Mouse (Mus musculus) retina, embryonic 14.5 days (tissue): ENCODE data around the gene Maml3.
A peak's percentile ranks its signal among the peaks of the same experiment; 100 is the strongest.

Source experiments
- DNase-seq: peaks from one replicate; pipeline ENCODE4 v3.0.0-alpha.2; 2015; ENCODE audit warnings: low spot score

Gene Maml3

DNA sequence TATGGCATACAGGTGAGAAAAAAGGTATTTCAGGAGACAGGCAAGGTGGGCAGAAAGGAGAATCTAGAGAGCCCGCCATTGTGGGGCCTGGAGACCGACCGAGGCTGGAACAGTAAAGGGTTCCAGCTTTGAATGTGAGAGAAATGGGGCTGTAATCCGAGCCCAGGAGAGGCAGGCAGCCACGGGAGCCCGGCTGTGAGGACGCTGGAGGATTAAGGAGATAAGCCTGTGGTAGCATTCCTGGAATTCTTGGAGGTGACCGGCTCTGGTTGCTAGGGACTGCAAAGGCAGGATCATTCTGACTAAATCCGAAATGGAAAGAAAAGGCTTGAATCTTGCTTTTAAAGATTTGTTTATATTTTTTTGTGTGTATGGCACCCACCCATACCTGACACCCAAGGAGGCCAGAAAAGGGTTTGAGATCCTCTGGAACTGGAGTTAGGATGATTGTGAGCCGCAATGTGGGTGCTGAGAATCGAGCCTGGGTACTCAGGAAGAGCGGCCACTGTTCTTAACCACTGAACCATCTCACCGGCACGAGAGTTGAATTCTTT lies 196.4 kb downstream of the Maml3 start:
- DNase-seq: peak; percentile 55

- DNase-seq: no peak
Observed at GRCm38 (mm10) chr3:51907113-51907860, 197.6 kb downstream of the Maml3 start.

DNA sequence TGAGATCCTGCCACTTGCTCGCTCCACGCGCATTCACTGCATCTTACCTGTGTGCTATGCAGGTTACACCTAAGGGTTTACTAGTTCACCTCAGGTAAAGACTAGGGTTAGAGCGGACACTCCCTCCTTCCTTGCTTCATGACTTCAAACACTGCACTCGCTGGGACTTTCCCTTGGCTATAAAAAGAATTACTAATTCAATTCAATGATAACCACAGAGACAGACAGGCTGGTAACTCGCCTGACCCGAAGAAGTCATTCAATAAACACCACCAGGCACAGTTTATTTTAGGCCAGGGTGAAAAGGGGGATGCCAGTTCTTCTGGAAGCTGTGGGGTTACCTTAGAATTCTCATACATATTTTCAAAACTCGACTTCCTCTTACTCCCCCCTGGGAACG lies 199.0 kb downstream of the Maml3 start:
- no peak for DNase-seq

DNA sequence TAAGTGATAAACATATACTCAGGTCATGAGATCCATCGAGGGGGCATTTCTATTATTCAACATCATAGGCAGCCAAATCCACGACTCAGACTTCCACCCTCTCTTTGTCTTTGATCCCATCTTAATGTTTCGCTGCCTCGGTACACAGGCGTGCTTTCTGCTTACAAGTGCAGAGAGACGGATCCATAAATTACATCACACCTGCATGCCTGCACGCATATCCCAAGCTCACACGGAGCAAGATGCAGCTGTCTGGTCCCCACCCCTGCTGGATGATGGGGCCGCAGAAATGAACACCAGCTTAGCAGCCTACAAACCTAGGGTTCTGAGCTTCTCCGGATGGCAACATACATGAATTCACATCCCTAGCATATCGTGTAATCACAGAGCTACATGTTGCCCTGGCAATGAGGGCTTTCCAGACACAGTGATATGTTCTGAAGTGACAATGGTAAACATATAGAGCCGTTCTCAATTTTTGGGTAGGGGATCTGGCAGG lies 200.5 kb downstream of the Maml3 start:
- no peak for DNase-seq

DNA sequence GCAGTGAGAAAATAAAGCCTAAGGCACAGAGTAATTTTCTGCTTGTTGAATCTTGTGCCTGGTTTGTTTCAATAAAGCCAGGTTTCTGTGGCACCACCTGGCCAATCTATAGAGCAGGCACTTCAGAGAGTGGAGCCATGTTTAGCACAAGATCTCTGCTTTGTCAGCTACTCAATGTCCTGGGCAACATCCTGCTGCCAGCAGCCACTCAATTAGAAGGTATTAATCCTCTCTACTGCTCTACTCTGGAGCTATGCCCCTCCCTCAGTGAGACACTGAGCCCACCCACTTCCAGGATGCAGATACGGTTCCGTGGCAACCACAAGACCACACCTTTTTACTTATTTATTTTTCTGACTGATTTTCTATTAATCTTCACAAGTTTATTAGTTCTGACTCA lies 203.7 kb downstream of the Maml3 start:
- no peak for DNase-seq

DNA sequence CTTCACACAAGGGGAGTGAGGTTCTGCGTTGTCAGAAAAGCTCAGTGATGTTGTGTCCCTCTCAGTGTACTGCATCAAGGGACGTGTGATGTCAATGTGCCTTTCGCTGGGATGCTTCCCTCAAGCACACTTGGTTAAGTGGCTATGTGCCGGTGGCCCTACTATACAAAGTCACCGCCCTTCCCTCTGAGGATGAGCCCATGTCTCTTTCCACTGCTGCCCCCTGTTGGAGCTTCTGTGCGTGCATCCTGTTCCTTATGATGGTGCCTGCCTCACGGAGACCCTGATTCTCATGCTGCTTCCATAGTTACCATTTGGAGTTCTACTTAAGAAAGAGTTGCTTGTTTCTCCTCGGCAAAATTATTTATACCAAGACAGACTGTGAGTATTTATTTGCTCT lies 210.4 kb downstream of the Maml3 start:
- no peak for DNase-seq

DNA sequence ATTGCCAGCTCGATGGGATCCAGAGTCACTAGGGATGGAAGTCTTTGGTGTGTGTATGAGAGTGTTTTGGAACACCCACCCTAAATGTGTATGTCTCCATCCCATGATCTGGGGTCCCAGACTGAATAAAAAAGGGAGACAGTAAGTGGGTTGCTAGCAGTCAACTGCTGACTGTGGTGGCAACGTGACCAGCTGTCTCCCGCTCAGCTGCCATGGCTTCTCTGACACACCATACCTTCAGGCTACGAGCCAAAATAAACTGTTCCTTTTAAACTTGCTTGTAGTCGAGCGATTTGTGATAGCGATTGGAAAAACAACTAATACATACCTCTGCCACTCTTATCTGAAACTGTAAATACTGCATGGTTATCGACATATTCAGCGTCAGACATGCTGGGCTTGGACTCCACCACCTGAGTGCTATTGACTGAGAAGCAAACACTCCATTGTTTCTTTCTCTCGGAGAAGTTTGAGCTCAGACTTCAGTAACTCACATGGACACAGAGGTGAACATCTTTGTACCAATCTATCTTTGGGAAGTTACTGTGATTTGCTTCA lies 213.2 kb downstream of the Maml3 start:
- no peak for DNase-seq

- no peak for DNase-seq
Observed at GRCm38 (mm10) chr3:51890181-51890580, 214.7 kb downstream of the Maml3 start.

DNA sequence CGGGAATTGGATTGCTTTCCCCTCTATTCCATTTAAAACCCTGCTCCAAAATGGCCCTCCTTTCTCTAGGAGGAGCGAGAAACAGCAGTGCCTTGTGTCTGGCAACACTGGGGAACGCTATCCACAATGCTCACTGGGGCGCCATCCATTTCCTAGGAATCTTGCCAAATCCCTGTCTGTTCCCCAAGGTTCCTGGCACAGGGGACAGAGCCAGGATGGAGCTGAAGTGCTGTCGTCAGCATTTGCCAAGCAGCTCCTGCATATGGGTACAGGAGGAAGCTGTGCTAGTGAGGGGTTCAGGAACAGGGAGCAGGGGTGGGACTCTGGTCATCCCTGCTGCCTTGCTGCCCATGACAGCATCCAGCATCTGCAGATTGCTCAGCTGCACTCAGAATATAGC lies 215.1 kb downstream of the Maml3 start:
- DNase-seq: no peak

DNA sequence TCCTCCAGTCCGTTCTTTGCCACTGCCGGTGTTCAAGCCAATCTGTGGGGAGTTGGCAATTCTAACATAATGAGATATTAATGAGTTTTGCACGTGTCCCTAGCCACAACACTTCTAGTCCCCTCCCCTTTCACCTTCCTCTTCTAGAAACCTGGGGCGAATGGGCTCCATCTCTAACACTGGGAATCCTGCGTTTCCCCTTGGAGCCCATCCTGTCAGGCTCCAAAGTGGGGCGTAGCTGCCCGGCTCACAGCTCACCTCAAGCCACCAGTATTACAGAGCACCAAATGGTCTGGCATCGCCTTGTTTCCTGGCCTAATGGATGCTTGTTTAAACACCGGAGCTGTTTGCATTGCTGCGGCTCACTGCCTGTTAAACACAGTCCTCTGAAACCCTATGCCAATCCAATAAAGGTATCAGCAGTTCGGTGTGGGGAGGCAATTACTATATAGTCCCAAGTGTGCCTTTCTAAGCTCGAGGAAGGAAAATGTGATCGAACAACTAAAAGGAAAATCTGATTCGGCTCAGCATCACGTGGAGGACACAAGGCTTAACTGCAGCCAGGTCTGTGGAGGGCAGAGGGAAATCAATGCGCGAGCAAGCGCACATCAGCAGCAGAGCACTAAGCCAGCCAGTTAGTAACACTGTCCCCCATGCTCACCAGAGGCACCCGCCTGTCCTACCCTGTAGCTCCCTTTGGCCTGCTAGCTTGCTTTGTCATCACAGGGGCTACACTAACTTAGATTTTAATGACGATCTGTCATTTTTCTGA lies 216.0 kb downstream of the Maml3 start:
- DNase-seq: peak; percentile 59

DNA sequence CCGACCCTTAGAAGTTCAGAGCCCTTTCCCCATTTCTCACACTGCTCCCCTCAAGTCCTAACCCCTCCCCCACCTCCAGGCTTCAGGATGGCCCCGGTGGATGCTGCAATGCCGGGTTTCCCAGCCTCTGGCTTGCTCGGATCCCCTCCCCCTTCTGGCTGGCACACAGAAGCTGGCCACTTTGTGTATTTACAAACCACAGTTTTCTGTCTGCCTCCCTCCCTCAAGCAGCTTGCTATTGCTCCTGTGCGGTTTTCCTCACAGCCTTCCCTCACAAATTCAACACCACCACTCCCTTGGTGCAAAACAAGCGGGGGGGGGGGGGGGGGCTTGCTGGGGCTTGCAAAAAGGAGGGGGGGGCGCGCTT lies 216.6 kb downstream of the Maml3 start:
- DNase-seq: peak; percentile 44

DNA sequence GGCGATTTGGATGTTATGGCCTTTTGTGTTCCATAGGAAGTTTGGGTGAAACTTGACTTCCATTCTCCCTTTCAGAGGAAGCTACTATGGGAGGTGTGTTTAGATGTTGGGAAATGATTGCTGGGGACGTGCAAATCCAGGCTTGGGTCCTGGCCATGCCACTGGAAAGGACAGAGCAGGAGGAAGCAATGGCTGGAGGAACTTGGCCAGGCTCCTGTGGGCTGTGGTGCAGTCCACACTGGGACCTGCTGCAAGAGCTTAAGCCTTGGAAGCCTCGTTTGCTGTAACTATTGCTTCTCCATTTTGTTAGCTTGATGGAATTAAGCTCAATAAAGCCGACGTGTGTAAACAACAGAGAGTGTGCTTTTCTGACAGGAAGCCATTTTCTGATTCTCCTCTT lies 219.0 kb downstream of the Maml3 start:
- DNase-seq: no peak

DNA sequence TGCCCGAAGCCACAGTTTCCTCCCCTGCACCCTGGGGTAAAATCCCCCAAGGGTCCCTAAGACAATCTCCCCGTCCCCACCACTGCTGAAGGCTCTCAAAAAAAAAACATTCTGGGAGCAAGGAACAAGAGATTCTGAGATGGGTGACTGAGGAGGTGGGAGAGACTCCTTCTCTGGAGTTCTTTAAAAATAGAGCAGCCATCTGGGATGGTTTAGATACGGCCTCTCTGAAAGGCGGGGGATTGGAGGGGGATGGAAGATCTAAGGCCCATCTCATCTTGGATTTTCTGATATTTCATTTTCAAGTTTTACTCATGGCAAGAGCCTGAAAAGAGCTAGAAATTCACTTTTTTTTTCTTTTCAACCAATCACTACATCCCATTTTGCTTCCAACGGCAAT lies 219.4 kb downstream of the Maml3 start:
- no peak for DNase-seq

DNA sequence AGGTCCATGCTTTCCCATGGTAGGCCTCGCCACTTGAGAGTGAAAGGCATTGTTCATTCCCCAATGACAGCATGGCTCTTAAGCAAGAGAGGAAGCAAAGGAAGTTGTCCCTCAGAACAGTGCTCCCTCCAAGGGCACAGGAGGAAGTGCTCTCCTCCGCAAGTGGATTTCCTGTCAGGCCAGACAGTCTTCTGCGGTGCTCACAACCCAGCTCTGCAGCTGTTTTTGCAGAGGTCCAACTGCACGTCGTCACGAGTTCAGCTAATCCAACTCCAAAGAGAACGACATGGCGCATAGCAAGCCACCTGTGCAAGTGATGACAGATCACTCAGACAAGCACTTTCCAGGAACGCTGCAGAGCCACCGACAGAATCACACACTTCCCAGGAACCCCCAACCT lies 222.9 kb downstream of the Maml3 start:
- no peak for DNase-seq

GRCm38 (mm10) chr3:51881393-51881792 lies 223.5 kb downstream of the Maml3 start:
- no peak for DNase-seq

GRCm38 (mm10) chr3:51880506-51881036 lies 224.3 kb downstream of the Maml3 start:
- no peak for DNase-seq

DNA sequence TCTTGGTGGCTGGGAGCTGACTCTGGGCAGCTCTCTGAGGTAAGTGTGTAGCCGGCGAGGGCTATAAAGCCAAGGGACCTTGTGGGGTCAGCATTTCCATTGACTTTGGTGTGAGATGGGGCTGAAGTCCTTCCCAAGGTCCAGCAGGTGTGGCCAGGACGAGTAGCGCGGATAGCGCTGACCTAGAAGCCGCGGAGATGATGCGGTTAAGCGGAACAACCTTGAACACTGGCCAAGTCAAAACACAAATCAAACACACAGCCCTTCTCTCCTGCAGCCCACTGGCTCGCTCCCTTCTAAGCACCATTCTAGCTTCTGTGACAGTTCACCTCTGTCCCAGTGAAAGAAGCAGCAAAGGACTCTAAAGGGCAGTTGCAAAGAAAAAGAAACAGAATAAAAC lies 225.7 kb downstream of the Maml3 start:
- no peak for DNase-seq

DNA sequence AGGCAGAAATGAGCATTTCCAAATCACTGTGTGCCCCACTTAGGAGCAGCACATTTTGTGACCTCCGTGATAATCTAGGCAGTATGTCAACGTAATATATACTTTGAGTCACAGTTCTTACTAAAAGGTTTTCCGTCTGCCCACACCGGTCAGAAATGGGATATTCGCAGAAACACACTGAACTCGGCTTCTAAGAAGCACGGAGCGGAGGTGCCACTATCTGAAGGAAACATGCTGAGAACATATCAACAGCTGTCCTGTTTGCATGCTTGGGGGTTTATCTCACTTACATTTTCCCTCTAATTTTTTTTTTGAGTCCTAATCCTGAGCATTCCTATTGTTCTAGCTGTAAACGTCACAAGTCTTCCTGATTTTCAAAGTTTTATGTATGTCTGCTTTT lies 226.3 kb downstream of the Maml3 start:
- DNase-seq: no peak

DNA sequence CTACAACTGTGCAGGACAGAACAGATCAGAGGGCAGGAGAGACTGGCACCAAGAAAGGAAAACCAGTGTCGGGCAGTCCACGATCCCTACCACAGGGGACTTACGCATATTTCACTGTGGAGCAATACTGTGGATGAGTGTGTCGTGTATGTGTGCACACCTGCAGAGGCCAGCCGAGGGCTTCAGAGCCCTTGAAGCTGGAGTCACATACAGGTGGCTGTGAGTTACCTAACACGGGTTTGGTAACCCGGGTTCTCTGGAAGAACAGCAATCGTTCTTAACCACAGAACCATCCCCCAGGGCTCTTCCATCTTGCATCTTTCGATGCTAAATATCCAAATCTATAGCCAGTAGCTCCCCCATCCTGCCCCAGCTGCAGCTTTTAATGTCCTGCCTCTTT lies 228.1 kb downstream of the Maml3 start:
- DNase-seq: no peak

- no peak for DNase-seq
Observed at GRCm38 (mm10) chr3:51875629-51876028, 229.2 kb downstream of the Maml3 start.

GRCm38 (mm10) chr3:51874252-51874651 lies 230.6 kb downstream of the Maml3 start:
- no peak for DNase-seq

GRCm38 (mm10) chr3:51872771-51873170 lies 232.1 kb downstream of the Maml3 start:
- no peak for DNase-seq

DNA sequence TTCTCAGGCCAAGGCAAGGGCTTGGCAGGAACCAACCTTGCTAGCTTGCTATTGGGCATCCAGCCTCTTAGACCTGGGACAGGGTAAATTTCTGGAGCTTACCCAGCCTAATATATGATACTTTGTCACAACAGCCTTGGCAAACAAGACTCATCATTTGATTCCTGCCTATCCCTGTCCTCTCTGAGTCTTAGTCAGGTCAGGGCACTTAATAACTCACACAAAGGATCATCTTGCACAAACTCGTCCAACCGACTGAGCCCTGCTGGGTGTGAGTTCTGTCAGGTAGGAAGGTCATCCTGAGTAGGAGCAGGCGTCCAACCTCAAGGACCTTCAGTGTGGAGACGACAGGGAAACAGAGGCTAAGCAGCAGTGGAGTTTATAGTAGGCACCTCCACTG lies 233.5 kb downstream of the Maml3 start:
- DNase-seq: no peak
